Mouse (Mus musculus): ENCODE results near the gene Krtap9-5.

Gene Krtap9-5

DNA sequence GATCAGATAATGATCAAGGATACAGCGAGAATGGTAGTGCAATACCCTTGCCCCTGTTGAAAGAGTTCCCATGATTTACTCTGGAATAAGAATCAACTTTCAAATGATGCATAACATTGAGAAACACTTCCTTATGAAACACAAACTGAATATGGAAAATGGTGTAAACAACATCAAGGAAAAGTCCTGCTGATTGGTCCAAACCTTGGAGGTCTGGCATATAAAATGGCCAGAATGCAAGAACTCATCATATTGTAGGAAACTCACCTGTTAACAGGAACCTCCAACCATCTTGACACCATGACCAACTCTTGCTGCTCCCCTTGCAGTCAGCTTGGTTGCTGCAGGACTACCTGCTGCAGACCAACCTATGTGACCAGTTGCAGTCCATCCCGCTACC, at the start of gene Krtap9-5:
Krtap9-5 (plus strand) TSS at position 301 of the 400 bp plus-strand sequence.
- no peak for DNase-seq (ENCODE audit: low spot score)

DNA sequence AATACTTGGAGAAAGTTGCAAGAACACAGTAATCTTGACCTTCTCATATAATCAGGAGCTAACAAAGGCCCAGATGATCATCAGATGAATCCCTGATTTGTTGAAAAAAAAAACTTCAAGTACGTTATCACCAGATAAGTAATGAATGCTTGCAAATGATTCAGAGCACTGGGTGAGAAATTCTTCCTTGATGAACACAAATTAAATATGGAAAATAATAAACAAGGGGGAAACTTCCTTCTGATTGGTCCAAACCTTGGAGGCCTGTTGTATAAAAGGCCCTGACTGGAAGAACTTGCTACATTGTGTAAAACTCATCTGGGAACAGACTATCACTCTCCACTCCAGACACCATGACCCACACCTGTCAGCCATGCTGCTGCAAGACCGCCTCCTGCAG, 40.7 kb upstream of the Krtap9-5 start, which contains the start of gene Krtap31-1:
Krtap31-1 (plus strand) TSS at position 301 of the 400 bp plus-strand sequence.
- no peak for DNase-seq (ENCODE audit: low spot score)

DNA sequence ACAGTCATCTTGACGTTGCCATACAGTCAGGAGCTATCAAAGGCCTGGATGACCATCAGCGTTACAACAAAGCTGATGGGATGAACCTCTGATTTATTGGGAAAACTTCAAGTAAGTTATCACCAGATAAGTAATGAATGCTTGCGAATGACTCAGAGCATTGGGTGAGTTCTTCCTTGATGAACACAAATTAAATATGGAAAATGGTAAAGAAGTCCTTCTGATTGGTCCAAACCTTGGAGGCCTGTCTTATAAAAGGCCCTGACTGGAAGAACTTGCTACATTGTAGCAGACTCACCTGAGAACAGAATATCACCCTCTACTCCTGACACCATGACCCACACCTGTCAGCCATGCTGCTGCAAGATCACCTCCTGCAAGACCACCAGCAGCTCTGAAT, 33.8 kb upstream of the Krtap9-5 start, which contains the start of gene Gm11565:
Gm11565 (plus strand) TSS at position 301 of the 400 bp plus-strand sequence.
- no peak for DNase-seq (ENCODE audit: low spot score)

DNA sequence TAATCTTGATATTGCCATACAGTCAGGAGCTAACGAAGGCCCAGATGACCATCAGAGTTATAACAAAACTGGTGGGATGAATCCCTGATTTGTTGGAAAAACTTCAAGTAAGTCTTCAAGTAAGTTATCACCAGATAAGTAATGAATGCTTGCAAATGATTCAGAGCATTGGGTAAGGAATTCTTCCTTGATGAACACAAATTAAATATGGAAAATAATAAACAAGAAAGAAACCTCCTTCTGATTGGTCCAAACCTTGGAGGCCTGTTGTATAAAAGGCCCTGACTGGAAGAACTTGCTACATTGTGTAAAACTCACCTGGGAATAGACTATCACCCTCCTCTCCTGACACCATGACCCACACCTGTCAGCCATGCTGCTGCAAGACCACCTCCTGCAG, 12.3 kb upstream of the Krtap9-5 start, which contains the start of gene Krtap31-2:
Krtap31-2 (plus strand) TSS at position 301 of the 400 bp plus-strand sequence.
- DNase-seq (ENCODE audit: low spot score), result no peak

DNA sequence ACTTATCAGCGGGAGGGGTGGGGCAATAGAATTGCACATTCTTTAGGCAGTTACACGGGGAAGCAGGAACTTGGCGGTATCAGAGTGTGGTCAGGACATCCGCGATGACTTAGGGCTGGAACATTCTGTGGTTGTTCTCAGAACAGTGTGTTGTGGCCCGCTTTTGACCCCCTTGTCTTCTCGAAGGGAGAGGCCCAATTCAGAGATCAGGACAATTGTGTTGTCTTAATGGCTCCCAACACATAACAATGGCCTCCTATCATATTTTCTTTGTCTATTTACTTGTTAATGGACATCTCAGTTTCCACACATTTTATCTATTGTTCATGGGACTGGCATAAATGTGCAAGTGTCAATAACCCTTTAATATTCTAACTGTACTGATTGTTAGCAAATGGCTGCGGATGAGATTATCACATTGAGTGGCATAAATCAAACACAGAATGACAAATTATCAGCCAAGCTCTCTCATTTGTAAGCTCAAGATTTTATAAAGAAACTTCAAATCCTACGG, 10.5 kb upstream of the Krtap9-5 start:
- DNase-seq (ENCODE audit: low spot score), result no peak

DNA sequence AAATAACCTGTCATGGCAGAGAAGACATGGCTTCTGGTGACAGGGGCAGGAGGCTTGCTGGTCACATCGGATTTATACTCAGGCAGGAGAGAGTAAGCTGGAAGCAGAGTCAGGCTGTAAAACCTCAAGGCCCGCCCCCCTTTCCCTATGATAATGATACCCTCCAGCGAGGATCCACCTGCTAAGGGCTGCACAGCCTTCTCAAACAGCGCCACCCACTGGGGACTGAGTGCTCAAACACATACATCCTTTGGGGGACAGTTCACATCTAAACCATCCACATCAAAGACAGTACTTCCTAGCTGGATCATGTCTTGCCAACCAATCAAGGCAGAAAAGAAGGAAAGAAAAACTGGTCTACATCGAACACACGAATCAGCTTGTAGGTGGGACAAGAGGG, 15.9 kb downstream of the Krtap9-5 start:
- DNase-seq (ENCODE audit: low spot score), result peak; percentile 34

DNA sequence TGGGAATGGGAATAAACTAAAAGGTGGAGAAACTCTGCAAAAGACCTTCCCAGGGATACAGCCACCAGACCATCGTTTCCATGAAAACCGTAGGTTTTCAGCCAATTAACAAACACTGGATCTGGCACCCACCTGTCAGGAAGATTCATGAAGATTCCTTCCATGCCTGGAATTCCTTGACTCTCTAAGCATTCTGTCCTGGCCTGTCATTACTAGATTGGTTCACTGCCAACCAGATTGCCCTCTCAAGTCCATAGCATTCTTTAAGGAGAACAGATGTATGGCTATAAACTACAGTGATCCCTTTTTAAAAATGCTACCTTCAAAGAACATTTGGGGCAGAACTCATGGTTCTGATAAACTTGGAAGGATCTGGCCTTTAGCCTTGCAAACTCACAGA, 17.7 kb downstream of the Krtap9-5 start:
- peak; percentile 33 for DNase-seq (ENCODE audit: low spot score)

DNA sequence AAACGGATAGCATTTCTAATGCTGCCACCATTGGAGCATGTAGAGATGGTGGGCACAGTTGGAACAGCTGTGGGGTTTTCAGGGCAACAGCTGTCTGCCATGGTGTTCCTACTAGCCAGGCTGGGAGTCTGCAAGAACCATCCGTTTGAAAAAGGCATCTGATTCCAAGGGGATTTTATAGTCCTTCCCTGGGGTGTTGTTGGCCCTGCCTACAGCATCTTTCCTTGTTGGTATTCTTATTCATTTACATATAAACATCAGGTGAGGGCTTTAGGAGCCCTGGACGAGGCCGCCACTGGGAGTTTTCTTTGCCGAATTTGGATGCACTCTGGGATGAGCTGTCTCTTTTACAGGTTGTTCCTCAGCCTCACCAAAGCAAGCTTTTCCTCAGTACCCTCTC, 30.7 kb downstream of the Krtap9-5 start, which contains the start of gene Krtap29-1:
Krtap29-1 (minus strand) TSS at position 101 of the 400 bp plus-strand sequence.
- no peak for DNase-seq (ENCODE audit: low spot score)

DNA sequence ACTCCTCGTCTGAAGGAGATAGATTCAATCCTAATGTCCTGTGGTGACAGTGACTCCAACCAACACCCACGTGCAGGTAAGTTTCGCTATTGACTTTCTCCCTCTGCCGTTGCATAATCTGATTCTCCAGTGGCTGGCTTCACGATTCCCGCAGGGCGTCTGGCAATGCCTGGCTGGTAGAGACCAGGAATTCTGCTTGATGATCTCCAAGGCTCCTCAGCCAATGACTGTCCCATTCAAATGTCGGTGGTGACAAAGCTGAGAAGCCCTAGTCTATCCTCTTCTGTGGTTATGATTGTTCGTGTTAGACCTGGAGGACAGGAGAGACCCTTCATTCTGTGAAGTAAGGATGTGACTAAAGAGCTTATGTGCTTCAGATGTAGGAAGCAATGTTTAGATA, 34.5 kb downstream of the Krtap9-5 start:
- no peak for DNase-seq (ENCODE audit: low spot score)

DNA sequence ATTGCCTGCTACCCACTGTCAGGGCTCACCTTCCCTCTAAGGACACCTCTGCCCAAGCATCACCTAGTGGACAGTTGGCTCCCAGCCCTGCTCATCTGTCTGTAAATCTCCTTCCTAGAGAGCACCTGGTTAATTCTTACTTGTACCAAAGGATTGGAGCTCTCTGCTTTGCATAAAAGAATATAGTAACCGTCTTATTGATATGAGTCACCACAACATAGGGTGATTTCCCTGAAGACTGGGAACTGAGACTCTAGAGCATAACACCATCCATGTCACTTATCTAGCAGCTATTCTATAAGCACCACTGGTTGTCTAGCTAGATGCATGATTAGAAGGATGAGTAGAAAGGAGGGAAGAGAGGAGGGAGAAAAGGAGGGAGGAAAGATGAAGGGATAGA, 35.2 kb downstream of the Krtap9-5 start:
- no peak for DNase-seq (ENCODE audit: low spot score)

DNA sequence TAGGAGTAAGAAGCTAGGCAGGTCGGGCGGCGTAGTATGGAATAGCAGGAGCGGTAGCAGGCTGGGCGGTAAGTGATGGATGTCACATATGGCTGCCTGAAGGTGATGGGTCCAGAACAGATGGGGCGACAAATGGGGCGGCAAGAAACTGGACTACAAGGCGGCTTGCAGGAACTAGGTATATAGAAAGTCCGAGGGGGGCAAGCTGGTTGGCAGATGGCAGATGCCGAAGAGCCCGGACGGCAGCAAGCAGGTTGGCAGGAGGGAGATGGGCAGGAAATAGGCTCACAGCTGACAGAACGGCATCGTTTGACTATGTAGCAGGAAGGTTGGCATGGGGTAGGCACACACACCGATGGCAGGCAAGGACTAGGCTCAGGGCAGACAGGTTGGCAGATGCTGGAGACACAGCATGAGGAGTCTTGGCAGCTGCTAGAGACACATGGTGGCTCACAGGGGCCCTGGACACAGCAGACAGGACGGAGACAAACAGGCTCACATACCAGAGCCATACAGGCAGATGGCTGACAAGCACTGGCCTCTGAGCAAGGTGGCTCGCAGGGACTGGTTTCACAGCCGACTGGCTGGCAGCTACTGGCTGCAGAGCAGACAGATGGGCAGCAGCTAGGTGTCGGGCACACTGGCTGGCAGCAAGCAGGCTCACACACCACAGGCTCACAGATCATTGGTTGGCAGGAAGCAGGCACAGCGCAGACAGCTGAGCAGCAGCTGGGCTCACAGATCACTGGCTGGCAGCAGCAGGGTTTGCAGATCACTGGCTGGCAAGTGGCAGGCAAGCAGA, 37.2 kb downstream of the Krtap9-5 start:
- no peak for DNase-seq (ENCODE audit: low spot score)

DNA sequence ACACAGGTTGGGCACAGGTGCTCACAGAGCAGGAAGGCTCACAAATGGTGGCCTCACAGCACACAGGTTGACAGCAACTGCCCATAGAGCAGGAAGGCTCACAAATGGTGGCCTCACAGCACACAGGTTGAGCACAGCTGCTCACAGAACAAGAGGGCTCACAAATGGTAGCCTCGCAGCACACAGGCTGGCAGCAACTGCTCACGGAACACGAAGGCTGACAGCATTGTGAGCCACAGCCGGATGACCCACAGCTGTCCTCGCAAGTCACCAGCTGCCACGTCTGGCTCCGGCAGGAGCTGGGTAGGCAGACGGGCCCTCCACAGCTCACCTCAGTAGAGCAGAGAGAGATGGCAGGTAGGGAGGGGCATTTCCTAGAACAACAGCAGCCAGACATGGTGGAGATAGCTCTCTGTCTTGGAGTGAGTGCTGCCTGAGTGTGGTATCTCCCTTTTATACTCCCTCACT, 37.9 kb downstream of the Krtap9-5 start, which contains the start of gene Krtap16-1:
Krtap16-1 (minus strand) TSS at position 418 of the 468 bp plus-strand sequence.
- DNase-seq (ENCODE audit: low spot score), result no peak

DNA sequence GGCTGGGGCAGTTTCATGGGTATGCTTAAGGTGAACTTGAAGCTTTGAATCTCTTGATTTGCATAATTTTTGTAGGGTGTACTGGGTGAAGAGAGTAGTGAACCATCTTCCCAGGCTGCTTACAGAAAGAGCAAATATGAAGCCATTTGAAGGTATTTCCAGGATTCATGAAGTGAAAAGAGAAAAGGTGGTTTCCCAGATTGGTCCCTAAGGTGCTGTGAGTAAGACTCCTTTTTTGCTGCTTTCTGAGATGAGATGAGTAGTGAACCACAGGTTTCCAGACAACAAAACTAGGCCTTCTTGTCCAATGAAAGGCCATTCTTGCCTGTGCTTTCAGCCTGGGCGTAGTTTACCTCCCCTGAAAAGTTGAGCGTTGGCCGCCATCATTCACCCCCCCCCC, 40.3 kb downstream of the Krtap9-5 start:
- DNase-seq (ENCODE audit: low spot score), result no peak

DNA sequence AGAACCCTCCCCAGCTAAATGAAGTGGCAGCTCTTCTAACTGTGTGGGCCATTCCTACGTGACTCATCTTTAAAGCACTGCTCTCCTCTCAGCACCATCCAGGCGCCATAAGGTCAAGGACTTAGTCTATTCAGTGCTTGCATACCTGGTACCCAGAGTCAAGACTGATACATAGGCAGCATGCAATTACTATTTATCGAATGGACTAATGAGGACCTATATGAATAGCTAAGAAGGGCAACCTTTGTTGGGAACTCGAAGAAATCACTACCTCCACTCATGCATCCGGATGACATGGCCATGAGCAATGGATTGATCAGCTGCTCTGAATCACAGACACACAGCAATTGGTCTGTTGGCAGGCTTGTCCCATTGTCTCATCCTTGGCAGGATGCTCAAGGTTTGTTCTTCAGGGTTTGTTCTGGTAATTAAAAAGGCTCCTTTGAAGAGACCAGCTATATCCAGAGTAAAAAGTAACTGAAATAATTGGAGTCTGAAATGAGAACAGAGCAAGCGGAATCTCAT, 41.7 kb downstream of the Krtap9-5 start:
- DNase-seq (ENCODE audit: low spot score), result no peak

DNA sequence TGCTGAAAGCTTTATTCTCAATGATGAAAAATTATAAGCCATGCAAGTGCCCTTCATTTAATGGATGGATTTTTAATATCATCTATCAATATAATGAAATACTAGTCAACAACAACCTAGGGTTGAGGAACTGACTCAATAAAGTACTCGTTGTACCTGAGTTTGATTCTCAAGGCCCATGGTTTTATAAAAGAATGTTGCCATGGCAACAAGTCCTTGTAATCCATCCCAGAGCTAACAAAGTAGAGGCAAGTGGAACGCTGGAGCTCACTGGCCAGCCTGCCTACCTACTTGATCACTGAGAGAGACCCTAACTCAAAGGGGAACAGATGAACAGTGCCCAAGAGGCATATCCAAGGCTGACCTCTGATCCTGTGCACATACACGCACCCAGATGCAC, 42.3 kb downstream of the Krtap9-5 start:
- no peak for DNase-seq (ENCODE audit: low spot score)

DNA sequence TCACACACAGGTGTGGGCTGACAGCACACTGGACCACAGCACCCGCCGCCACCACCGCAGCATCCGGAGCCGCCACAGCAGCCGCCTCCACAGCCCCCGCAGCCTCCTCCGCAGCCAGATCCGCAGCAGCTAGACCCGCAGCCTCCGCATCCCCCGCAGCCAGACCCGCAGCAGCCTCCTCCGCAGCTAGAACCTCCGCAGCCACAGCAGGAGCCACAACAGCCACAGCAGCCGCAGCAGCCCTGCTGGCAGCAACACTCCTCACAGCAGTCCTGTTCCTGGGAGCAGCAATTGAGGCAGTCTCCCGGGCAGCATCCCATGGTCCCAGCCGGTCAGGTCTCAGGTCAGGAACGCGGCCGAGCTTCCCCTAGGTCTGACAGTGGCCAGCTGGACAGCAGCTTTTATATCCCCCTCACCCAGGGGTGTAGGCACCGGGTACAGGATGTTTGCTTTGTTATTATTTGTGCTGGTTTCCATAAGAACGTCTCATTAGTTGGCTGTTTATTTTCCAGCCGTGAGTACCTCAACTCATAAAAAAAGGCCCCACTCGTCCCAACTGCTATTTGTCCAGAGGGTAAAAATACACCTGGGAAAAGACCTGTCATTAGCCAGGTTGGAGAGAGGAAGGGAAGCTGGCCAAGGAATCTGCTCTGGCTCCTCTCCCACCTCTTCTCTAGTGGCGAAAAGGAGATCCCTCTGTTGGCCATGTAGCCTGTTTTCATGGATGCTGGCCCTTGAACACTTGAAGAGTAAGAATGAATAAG, 45.5 kb downstream of the Krtap9-5 start, which contains the start of gene Krtap17-1:
Krtap17-1 (minus strand) TSS at position 375 of the 764 bp plus-strand sequence.
- DNase-seq (ENCODE audit: low spot score), result no peak

DNA sequence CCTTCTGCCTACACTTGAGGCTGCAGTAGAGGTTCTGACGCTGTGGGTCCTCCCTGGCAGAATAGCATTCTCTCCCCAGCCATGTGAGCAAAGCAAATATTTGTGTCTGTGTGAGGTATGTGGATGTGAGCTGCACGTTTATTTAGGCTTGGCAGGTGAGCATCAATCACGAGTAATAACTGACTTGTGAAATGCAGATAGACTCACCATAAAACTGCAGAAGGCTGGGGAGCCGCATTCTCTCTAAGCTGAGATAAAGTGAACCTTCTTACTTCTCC, 46.0 kb downstream of the Krtap9-5 start:
- DNase-seq (ENCODE audit: low spot score), result no peak

DNA sequence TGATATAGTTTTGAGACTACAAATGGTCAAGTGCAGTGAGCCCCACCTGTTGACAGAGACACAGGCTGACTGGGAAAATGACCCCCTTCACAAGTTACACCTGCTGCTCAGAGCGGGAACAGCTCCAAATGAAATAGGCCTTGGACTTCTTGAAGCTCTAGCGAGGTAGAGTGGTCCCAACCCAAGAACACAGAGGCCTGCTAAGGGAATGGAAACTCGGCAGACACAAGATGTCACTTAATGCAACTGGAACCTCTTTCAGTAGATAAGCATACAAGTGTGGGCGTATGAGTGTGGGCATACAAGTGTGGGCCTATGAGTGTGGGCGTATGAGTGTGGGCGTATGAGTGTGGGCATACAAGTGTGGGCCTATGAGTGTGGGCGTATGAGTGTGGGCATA, 50.8 kb downstream of the Krtap9-5 start:
- DNase-seq (ENCODE audit: low spot score), result no peak

All from embryo, embryonic 10 days (tissue).